In genomic region chr9:67602347-67602746, GRCm38 (mm10) we compare ENCODE assay signal across 26 mouse cellular contexts.
"Had no signal": no experiment of that assay in that cellular context is flagged by ENCODE, and none has a peak within 500 bp of the region (broad histone marks: within the 10 kb centered on the region; RNA-seq: fewer than 3 reads in every experiment).

No protein-coding gene starts in this region.

- H3K36me3 ChIP-seq: heart, embryonic 10.5 days; heart, embryonic 12.5 days; hindbrain, embryonic 10.5 days; hindbrain, embryonic 12.5 days; intestine, embryonic 15.5 days; kidney, embryonic 15.5 days; liver, embryonic 13.5 days had no signal

- H3K27ac ChIP-seq: heart, embryonic 10.5 days; hindbrain, embryonic 10.5 days; hindbrain, embryonic 12.5 days; hindbrain, embryonic 14.5 days; intestine, embryonic 15.5 days; kidney, embryonic 15.5 days; kidney, postnatal 0 days; left cerebral cortex, adult 2 months; liver, embryonic 13.5 days had no signal

- ATAC-seq: hindbrain, embryonic 16.5 days; inflammation-experienced regulatory T-cells, adult 6 months; intestine, embryonic 15.5 days had no signal

- H3K4me1 ChIP-seq: liver, embryonic 13.5 days had no signal

- H3K9me3 ChIP-seq: heart, embryonic 10.5 days; heart, embryonic 12.5 days; hindbrain, embryonic 10.5 days; hindbrain, embryonic 12.5 days; intestine, embryonic 15.5 days; kidney, embryonic 15.5 days; liver, embryonic 13.5 days had no signal

- H3K9ac ChIP-seq: heart, embryonic 12.5 days; hindbrain, embryonic 12.5 days; hindbrain, embryonic 14.5 days; intestine, embryonic 15.5 days; kidney, embryonic 15.5 days; liver, embryonic 13.5 days had no signal

- H3K4me3 ChIP-seq: heart, embryonic 10.5 days; heart, embryonic 12.5 days; hindbrain, embryonic 10.5 days; hindbrain, embryonic 12.5 days; intestine, embryonic 15.5 days; kidney, embryonic 15.5 days; left cerebral cortex, adult 2 months; liver, embryonic 13.5 days had no signal

- DNase-seq: gastrocnemius, postnatal 14 days; gastrocnemius, postnatal 36 days; heart, adult 18-20 months; heart, postnatal 10 days; heart, postnatal 4 days; kidney, adult 11 months; kidney, adult 2 months; kidney, adult 9 months; kidney, postnatal 14 days; kidney, postnatal 36 days; layer of hippocampus, adult 9-11 months; layer of hippocampus, postnatal 36 days; liver; liver, embryonic 13.5 days had no signal

- H3K4me2 ChIP-seq: heart, embryonic 12.5 days; hindbrain, embryonic 12.5 days; hindbrain, embryonic 14.5 days; intestine, embryonic 15.5 days; kidney, embryonic 15.5 days; liver, embryonic 11.5 days; liver, embryonic 13.5 days had no signal

- H3K27me3 ChIP-seq: heart, embryonic 12.5 days; hindbrain, embryonic 12.5 days; intestine, embryonic 15.5 days; kidney, embryonic 15.5 days; liver, embryonic 13.5 days had no signal
